Mouse (Mus musculus): ENCODE data around the gene Il10ra. TPM values are rescaled to one million over a fixed set of nuclear protein-coding genes. Genes with fewer than 3 reads are reported as not detected.

Gene Il10ra
- polyA plus RNA-seq, 1 experiment from 2014 or later: 0.92 TPM

- Histone ChIP-seq H3K36me3 (no peaks in the 10 kb centered on the region), H3K4me2 (replicated peaks) (no peak overlapping the region), H3K4me1 (no peaks in the 10 kb centered on the region), H3K4me3 (no peak overlapping the region), H3K27ac (no peak overlapping the region), H3K9ac (no peak overlapping the region), H3K27me3 (no peaks in the 10 kb centered on the region), H3K9me3 (no peaks in the 10 kb centered on the region)
- no peak for ATAC-seq (ENCODE audit: low FRiP score, low read depth)
- 80% methylated on average over 5 of the region's 5 CpGs for WGBS
These were observed 13.5 kb upstream of the Il10ra start for GRCm38 (mm10) chr9:45282466-45282865.

GRCm38 (mm10) chr9:45280891-45281290 is 11.9 kb upstream of the Il10ra start:
- ATAC-seq (ENCODE audit: low FRiP score, low read depth): no peak
- no peaks in the 10 kb centered on the region for H3K9me3 ChIP-seq
- H3K27me3 ChIP-seq: no peaks in the 10 kb centered on the region
- H3K27ac ChIP-seq: no peak overlapping the region
- no peak overlapping the region for H3K9ac ChIP-seq
- 87% methylated on average over 3 of the region's 3 CpGs for WGBS
- H3K36me3 ChIP-seq: no peaks in the 10 kb centered on the region
- H3K4me3 ChIP-seq: no peak overlapping the region
- H3K4me2 ChIP-seq (replicated peaks): no peak overlapping the region
- no peaks in the 10 kb centered on the region for H3K4me1 ChIP-seq

- WGBS: 69% methylated on average over 3 of the region's 3 CpGs
These were observed 11.1 kb upstream of the Il10ra start for GRCm38 (mm10) chr9:45280059-45280458.

DNA sequence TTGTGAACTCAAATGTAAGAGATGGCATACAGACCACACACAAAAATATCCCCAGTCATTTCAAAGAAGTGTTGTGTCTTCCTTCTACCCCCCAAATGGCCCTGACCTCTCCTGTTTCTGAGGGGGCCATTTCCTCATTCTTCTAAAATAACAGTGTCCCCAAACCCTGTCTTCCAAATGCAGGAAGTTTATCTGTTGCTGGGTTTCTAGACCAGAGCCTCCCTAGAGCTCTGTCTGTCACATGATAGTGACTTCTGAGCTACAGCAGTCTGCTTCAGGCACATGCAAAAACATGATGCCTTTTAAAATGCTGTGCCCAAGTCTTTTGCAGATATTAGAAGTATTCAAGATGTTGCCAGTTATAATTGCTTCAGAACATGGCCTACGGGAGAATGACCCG is 5.7 kb upstream of the Il10ra start:
- no peaks in the 10 kb centered on the region for H3K9me3 ChIP-seq
- H3K27ac ChIP-seq: no peak overlapping the region
- no peaks in the 10 kb centered on the region for H3K36me3 ChIP-seq
- WGBS: 84% methylated on average over 2 of the region's 2 CpGs
- no peak overlapping the region for H3K4me2 ChIP-seq (replicated peaks)
- no peaks in the 10 kb centered on the region for H3K4me1 ChIP-seq
- no peak overlapping the region for H3K9ac ChIP-seq
- no peak for ATAC-seq (ENCODE audit: low FRiP score, low read depth)
- no peak overlapping the region for H3K4me3 ChIP-seq
- H3K27me3 ChIP-seq: peaks cover 14% of the 10 kb centered on the region

More at GRCm38 (mm10) chr9:45280059-45280458, 11.1 kb upstream of the Il10ra start:
- Histone ChIP-seq H3K9me3 (no peaks in the 10 kb centered on the region), H3K27me3 (no peaks in the 10 kb centered on the region), H3K36me3 (no peaks in the 10 kb centered on the region), H3K4me3 (no peak overlapping the region), H3K4me2 (replicated peaks) (no peak overlapping the region), H3K27ac (no peak overlapping the region), H3K9ac (no peak overlapping the region), H3K4me1 (no peaks in the 10 kb centered on the region)
- no peak for ATAC-seq (ENCODE audit: low FRiP score, low read depth)

DNA sequence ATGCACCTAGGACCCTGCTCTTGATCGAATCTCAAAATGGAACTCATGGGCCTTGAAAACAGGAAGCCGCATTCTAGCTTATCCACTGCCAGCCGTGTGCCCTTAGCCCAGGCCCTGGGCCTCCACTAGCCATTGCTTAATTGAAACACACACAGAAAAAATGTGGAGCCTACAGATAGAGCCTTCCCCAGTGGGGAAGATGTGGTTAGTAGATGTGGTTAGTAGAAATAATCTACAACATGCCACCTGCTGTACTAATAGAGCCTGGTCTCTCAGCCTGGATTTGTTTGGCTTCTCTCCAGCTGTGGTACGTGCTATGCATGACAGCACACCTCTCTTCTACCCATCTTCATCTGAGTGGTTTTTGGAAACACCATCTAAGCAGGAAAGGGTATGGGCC is 5.3 kb upstream of the Il10ra start:
- peaks cover 18% of the 10 kb centered on the region for H3K27me3 ChIP-seq
- H3K4me1 ChIP-seq: no peaks in the 10 kb centered on the region
- H3K27ac ChIP-seq: no peak overlapping the region
- H3K4me3 ChIP-seq: no peak overlapping the region
- H3K9me3 ChIP-seq: no peaks in the 10 kb centered on the region
- H3K9ac ChIP-seq: no peak overlapping the region
- H3K36me3 ChIP-seq: no peaks in the 10 kb centered on the region
- 83% methylated on average over 4 of the region's 4 CpGs for WGBS
- no peak overlapping the region for H3K4me2 ChIP-seq (replicated peaks)
- no peak for ATAC-seq (ENCODE audit: low FRiP score, low read depth)

GRCm38 (mm10) chr9:45272213-45272612 is 3.3 kb upstream of the Il10ra start:
- no peaks in the 10 kb centered on the region for H3K9me3 ChIP-seq
- H3K9ac ChIP-seq: no peak overlapping the region
- no peak overlapping the region for H3K4me2 ChIP-seq (replicated peaks)
- H3K4me3 ChIP-seq: no peak overlapping the region
- no peak for ATAC-seq (ENCODE audit: low FRiP score, low read depth)
- peaks cover 8% of the 10 kb centered on the region for H3K4me1 ChIP-seq
- WGBS: 40% methylated on average over 5 of the region's 5 CpGs
- no peaks in the 10 kb centered on the region for H3K36me3 ChIP-seq
- peaks cover 39% of the 10 kb centered on the region for H3K27me3 ChIP-seq
- H3K27ac ChIP-seq: no peak overlapping the region

- 70% methylated on average over 4 of the region's 4 CpGs for WGBS
- H3K36me3 ChIP-seq: no peaks in the 10 kb centered on the region
- no peak overlapping the region for H3K27ac ChIP-seq
- peaks cover 42% of the 10 kb centered on the region for H3K27me3 ChIP-seq
- peak overlapping the region; percentile 75 for H3K4me2 ChIP-seq (replicated peaks)
- H3K4me1 ChIP-seq: peaks cover 8% of the 10 kb centered on the region
- no peak overlapping the region for H3K9ac ChIP-seq
- H3K9me3 ChIP-seq: no peaks in the 10 kb centered on the region
- H3K4me3 ChIP-seq: no peak overlapping the region
- no peak for ATAC-seq (ENCODE audit: low FRiP score, low read depth)
These were observed 870 bp downstream of the Il10ra start for GRCm38 (mm10) chr9:45268079-45268478.

DNA sequence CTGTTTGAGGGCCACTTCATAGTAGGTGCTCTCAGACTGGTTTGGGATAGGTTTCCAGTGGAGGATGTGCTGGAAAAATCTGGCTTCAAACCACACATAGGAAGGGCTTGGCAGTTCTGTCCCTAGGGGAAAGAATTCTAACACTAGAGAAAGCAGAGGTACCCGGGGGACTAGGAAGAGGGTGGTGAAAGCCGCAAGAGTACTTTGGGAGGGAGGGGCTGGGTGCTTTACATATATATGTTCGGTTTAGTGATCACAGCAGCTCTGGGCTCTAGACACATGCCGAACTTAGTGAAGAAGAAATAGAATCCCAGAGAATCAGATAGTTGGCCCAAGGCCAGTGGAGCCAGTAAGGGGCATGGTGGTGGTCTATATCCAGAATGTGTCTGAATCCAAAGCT is 1.9 kb downstream of the Il10ra start:
- Histone ChIP-seq H3K27me3 (peaks cover 42% of the 10 kb centered on the region), H3K9ac (no peak overlapping the region), H3K4me3 (no peak overlapping the region), H3K36me3 (no peaks in the 10 kb centered on the region), H3K4me2 (replicated peaks) (no peak overlapping the region), H3K4me1 (peaks cover 8% of the 10 kb centered on the region), H3K9me3 (no peaks in the 10 kb centered on the region), H3K27ac (no peak overlapping the region)
- no peak for ATAC-seq (ENCODE audit: low FRiP score, low read depth)
- WGBS: 88% methylated on average over 4 of the region's 4 CpGs

DNA sequence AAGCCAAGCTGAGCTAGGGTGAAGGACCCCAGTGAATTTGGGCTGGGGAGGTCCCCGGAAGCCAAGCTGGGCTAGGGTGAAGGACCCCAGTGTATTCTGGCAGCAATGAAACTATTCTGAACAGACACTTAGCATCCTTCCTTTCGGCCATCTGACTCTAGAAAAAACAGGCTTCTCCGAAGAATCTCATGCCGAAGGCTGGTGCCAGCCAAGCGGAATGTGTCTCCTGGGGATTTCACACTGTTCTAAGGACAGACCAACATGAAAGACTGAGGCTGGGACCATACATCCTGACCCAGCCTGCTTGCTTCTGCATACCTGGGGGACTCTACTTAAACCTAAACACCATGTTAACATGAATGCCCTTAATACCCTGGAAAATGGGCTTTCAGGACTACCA is 7.1 kb downstream of the Il10ra start:
- H3K27ac ChIP-seq: no peak overlapping the region
- ATAC-seq (ENCODE audit: low FRiP score, low read depth): no peak
- no peaks in the 10 kb centered on the region for H3K27me3 ChIP-seq
- no peaks in the 10 kb centered on the region for H3K4me1 ChIP-seq
- 78% methylated on average over 5 of the region's 5 CpGs for WGBS
- H3K9me3 ChIP-seq: no peaks in the 10 kb centered on the region
- H3K9ac ChIP-seq: no peak overlapping the region
- H3K4me2 ChIP-seq (replicated peaks): no peak overlapping the region
- no peaks in the 10 kb centered on the region for H3K36me3 ChIP-seq
- no peak overlapping the region for H3K4me3 ChIP-seq

- Histone ChIP-seq H3K9me3 (no peaks in the 10 kb centered on the region), H3K4me3 (no peak overlapping the region), H3K9ac (no peak overlapping the region), H3K4me2 (replicated peaks) (no peak overlapping the region), H3K4me1 (no peaks in the 10 kb centered on the region), H3K27me3 (no peaks in the 10 kb centered on the region), H3K36me3 (no peaks in the 10 kb centered on the region), H3K27ac (no peak overlapping the region)
- no peak for ATAC-seq (ENCODE audit: low FRiP score, low read depth)
- WGBS: 57% methylated on average over 4 of the region's 4 CpGs
These were observed 7.5 kb downstream of the Il10ra start for GRCm38 (mm10) chr9:45261466-45261865.

DNA sequence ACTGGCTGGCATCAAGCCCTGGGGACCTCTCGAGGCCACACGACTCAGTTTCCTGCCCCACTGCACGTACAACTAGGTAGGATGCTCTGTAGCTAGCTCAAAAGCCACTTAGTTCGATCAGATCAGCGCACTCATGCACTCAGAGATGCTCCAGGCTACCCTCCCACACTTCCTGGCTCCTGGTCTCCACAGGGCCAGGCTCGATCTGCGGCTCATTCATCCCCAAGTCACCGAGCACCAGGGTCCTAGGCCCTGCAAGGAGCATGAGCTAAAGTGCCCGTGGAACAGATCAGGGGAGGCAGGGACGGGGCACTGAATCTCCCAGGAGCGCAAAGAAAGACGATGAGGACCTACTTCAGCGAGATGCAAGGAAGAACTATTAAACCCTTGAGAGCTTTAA is 9.9 kb downstream of the Il10ra start:
- ATAC-seq (ENCODE audit: low FRiP score, low read depth): no peak
- Histone ChIP-seq H3K36me3 (no peaks in the 10 kb centered on the region), H3K9ac (no peak overlapping the region), H3K4me3 (no peak overlapping the region), H3K9me3 (no peaks in the 10 kb centered on the region), H3K4me2 (replicated peaks) (no peak overlapping the region), H3K27ac (no peak overlapping the region), H3K4me1 (no peaks in the 10 kb centered on the region), H3K27me3 (no peaks in the 10 kb centered on the region)
- 87% methylated on average over 13 of the region's 13 CpGs for WGBS

DNA sequence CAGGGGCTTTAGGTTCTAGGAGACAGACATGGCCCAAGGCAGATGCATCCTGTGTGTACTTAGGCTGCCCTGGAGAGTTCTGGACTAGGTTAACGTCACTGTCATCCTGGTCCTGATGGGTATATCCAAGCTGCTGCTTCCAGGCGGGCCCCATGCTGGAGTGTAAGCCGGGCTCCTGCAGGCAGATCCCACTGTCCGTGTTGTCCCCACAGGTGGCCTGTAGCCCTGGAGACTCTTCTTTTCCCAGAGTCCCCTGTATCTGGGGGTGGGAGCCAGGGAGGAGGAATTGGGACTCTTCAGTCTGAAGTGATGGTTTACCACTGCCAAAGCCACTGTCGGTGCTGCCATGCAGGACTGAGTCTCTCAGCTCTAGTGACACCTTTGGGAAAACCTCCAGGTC is 13.0 kb downstream of the Il10ra start:
- no peaks in the 10 kb centered on the region for H3K27me3 ChIP-seq
- no peak overlapping the region for H3K4me3 ChIP-seq
- no peaks in the 10 kb centered on the region for H3K9me3 ChIP-seq
- 82% methylated on average over 5 of the region's 5 CpGs for WGBS
- no peak overlapping the region for H3K9ac ChIP-seq
- H3K27ac ChIP-seq: no peak overlapping the region
- H3K4me2 ChIP-seq (replicated peaks): no peak overlapping the region
- H3K36me3 ChIP-seq: no peaks in the 10 kb centered on the region
- ATAC-seq (ENCODE audit: low FRiP score, low read depth): no peak
- no peaks in the 10 kb centered on the region for H3K4me1 ChIP-seq

- H3K27ac ChIP-seq: no peak overlapping the region
- no peaks in the 10 kb centered on the region for H3K9me3 ChIP-seq
- no peaks in the 10 kb centered on the region for H3K27me3 ChIP-seq
- H3K4me1 ChIP-seq: no peaks in the 10 kb centered on the region
- 90% methylated on average over 4 of the region's 4 CpGs for WGBS
- no peak for ATAC-seq (ENCODE audit: low FRiP score, low read depth)
- no peak overlapping the region for H3K4me2 ChIP-seq (replicated peaks)
- H3K9ac ChIP-seq: no peak overlapping the region
- H3K4me3 ChIP-seq: no peak overlapping the region
- no peaks in the 10 kb centered on the region for H3K36me3 ChIP-seq
These were observed 13.5 kb downstream of the Il10ra start for GRCm38 (mm10) chr9:45255431-45255830.

Data from limb, embryonic 13.5 days (tissue).